Mouse (Mus musculus) ES-E14 (cell line): Measurements from ENCODE around the gene Cerk. TPM values are rescaled to one million over a fixed set of nuclear protein-coding genes. Genes with fewer than 3 reads are reported as not detected.

Source experiments
- DNase-seq: peaks from one replicate; pipeline ENCODE4 v3.0.0-alpha.2; 2013; ENCODE audit warnings: low read depth, low spot score
- H3K27ac ChIP-seq: 2 replicates; pipeline ENCODE4 v1.5.1; 2012; ENCODE audit warnings: low read depth, mild to moderate bottlenecking, low read length, moderate library complexity, mixed read lengths; ENCODE audit not compliant: poor library complexity, insufficient read depth, severe bottlenecking
- H3K36me3 ChIP-seq: 2 replicates; pipeline ENCODE4 v1.6.1; 2012; ENCODE audit warnings: mild to moderate bottlenecking, low read length, moderate library complexity, mixed read lengths; ENCODE audit not compliant: control insufficient read depth, poor library complexity, insufficient read depth, severe bottlenecking
- H3K4me1 ChIP-seq, 2 experiments: fragments of 150-350 bp in 1 of 2; sonication (generic) in 1 of 2; 2 replicates each; pipeline ENCODE4 v1.6.1; 2012; ENCODE audit warnings: low read length in 2 of 2, mild to moderate bottlenecking in 1 of 2, mixed read lengths in 1 of 2; ENCODE audit not compliant: control insufficient read depth in 2 of 2, insufficient read depth in 2 of 2, poor library complexity in 1 of 2
- H3K4me3 ChIP-seq, 2 experiments: fragments of 150-350 bp in 1 of 2; sonication (generic) in 1 of 2; 2 replicates each; pipeline ENCODE4 v1.5.1; 2012; ENCODE audit warnings: low read length in 2 of 2, low read depth in 1 of 2, mild to moderate bottlenecking in 1 of 2, mixed read lengths in 1 of 2; ENCODE audit not compliant: insufficient read depth in 1 of 2, poor library complexity in 1 of 2, severe bottlenecking in 1 of 2
- H3K9ac ChIP-seq: 2 replicates; pipeline ENCODE4 v1.6.1; 2012; ENCODE audit warnings: low read depth, mild to moderate bottlenecking, low read length, mixed read lengths; ENCODE audit not compliant: poor library complexity, insufficient read depth, severe bottlenecking
- H3K9me3 ChIP-seq: fragments of 150-350 bp; sonication (generic); 2 replicates; pipeline ENCODE4 v1.6.1; 2012; ENCODE audit warnings: low read depth, mild to moderate bottlenecking, low read length; ENCODE audit not compliant: control insufficient read depth, insufficient read depth
- CHD2 ChIP-seq: IDR thresholded peaks from 2 replicates; pipeline ENCODE4 v1.6.1; 2014; ENCODE audit warnings: mild to moderate bottlenecking, low read depth, low read length, inconsistent platforms
- HCFC1 ChIP-seq: IDR thresholded peaks from 2 replicates; pipeline ENCODE4 v1.6.1; 2012; ENCODE audit warnings: low read length, inconsistent platforms, borderline replicate concordance; ENCODE audit not compliant: insufficient read depth
- MAFK ChIP-seq: IDR thresholded peaks from 2 replicates; pipeline ENCODE4 v1.6.1; 2014; ENCODE audit warnings: mild to moderate bottlenecking, low read depth, low read length, inconsistent platforms; ENCODE audit not compliant: insufficient read depth
- ZC3H11A ChIP-seq: IDR thresholded peaks from 2 replicates; pipeline ENCODE4 v1.6.1; 2012; ENCODE audit warnings: low read depth, mild to moderate bottlenecking, inconsistent platforms, low read length, borderline replicate concordance
- ZNF384 ChIP-seq: IDR thresholded peaks from 2 replicates; pipeline ENCODE4 v1.6.1; 2012; ENCODE audit warnings: low read depth, low read length, inconsistent platforms
- in situ Hi-C, 2 experiments: fragments of 600-800 bp; cut with MboI; formaldehyde crosslinking; loops; one replicate each; pipeline ENCODE4 v1.15.1; 2025; ENCODE audit warnings: low sequenced_read_pairs in 2 of 2, inconsistent platforms in 1 of 2; ENCODE audit not compliant: unreplicated experiment in 2 of 2
- total RNA-seq: library from RNA; depleted of rRNA; stranded (reverse); fragments of 300-350 nt; gene quantifications from 2 replicates; pipeline ENCODE4 v1.2.3, GENCODE M21; 2012

Cerk gene
- total RNA-seq, 1 experiment: 3.4 TPM

GRCm38 (mm10) chr15:86168505-86168867 lies 17.5 kb downstream of the Cerk start:
- Histone ChIP-seq H3K36me3 (no peaks in the 10 kb centered on the region), H3K9ac (no peak overlapping the region), H3K9me3 (no peaks in the 10 kb centered on the region), H3K4me3 (no peak overlapping the region), H3K4me1 (peaks cover 5 to 20% of the 10 kb centered on the region in 2 experiments; a peak in 3 of 4 replicates), H3K27ac (no peak overlapping the region; the same call in 1 of the 2 replicates)
- in situ Hi-C loops: no loop called here
- no peak for DNase-seq
- no peak for TF ChIP-seq CHD2
- no peak for TF ChIP-seq ZC3H11A
- no peak for TF ChIP-seq HCFC1
- no peak for TF ChIP-seq ZNF384
- no peak for TF ChIP-seq MAFK

- no peak overlapping the region for H3K9ac ChIP-seq
- no peak overlapping the region; the same call in 1 of the 2 replicates for H3K27ac ChIP-seq
- DNase-seq: no peak
- no peak overlapping the region for H3K4me3 ChIP-seq
- no peak for TF ChIP-seq HCFC1
- TF ChIP-seq ZNF384: no peak
- TF ChIP-seq MAFK: no peak
- TF ChIP-seq ZC3H11A: no peak
- TF ChIP-seq CHD2: no peak
- in situ Hi-C loops: no loop called here
- peaks cover 5 to 18% of the 10 kb centered on the region in 2 experiments; a peak in 3 of 4 replicates for H3K4me1 ChIP-seq
- no peaks in the 10 kb centered on the region for H3K9me3 ChIP-seq
- no peaks in the 10 kb centered on the region for H3K36me3 ChIP-seq
These were observed 18.0 kb downstream of the Cerk start for GRCm38 (mm10) chr15:86167787-86168504.

GRCm38 (mm10) chr15:86167032-86167655 lies 18.8 kb downstream of the Cerk start:
- no peaks in the 10 kb centered on the region for H3K36me3 ChIP-seq
- no peak overlapping the region for H3K4me3 ChIP-seq
- in situ Hi-C loops: no loop called here
- no peak for DNase-seq
- TF ChIP-seq HCFC1 (no peak), ZC3H11A (no peak), MAFK (no peak), CHD2 (no peak), ZNF384 (no peak)
- H3K9ac ChIP-seq: no peak overlapping the region
- no peaks in the 10 kb centered on the region for H3K9me3 ChIP-seq
- no peak overlapping the region for H3K27ac ChIP-seq
- H3K4me1 ChIP-seq: peaks cover 5 to 18% of the 10 kb centered on the region in 2 experiments; a peak in 3 of 4 replicates

GRCm38 (mm10) chr15:86165811-86166590 lies 19.9 kb downstream of the Cerk start:
- H3K4me1 ChIP-seq: peaks cover 5 to 18% of the 10 kb centered on the region in 2 experiments; a peak in 3 of 4 replicates
- no peaks in the 10 kb centered on the region for H3K36me3 ChIP-seq
- H3K9ac ChIP-seq: no peak overlapping the region
- H3K27ac ChIP-seq: no peak overlapping the region
- no peaks in the 10 kb centered on the region for H3K9me3 ChIP-seq
- TF ChIP-seq HCFC1 (no peak), ZC3H11A (no peak), CHD2 (no peak), ZNF384 (no peak), MAFK (peak; percentile 98)
- in situ Hi-C loops: no loop called here
- 0 out of 4 replicates have a peak overlapping the region, but pooled peaks of 1 of the 2 experiments have one; percentile 20 for H3K4me3 ChIP-seq
- DNase-seq: no peak
